Mouse (Mus musculus) kidney, adult 2 months (tissue): ENCODE data around the gene Ica1.

Experiments used
- CTCF ChIP-seq: fragments of 200-500 bp; conservative IDR thresholded peaks from 2 replicates; pipeline ENCODE4 v1.5.1; 2011; ENCODE audit warnings: low read depth, mild to moderate bottlenecking, control low read depth, low read length, moderate library complexity, mixed read lengths; ENCODE audit not compliant: insufficient read depth, insufficient read length
- POLR2A ChIP-seq: fragments of 200-500 bp; IDR thresholded peaks from one replicate; pipeline ENCODE4 v1.6.1; 2011; ENCODE audit warnings: low read depth, low read length, control low read depth

- no peak for TF ChIP-seq POLR2A
- TF ChIP-seq CTCF, result no peak
Observed at GRCm38 (mm10) chr6:8650413-8650812, 127.9 kb downstream of the Ica1 start.
